Comparison of ENCODE assay signal across 19 mouse cellular contexts in the genomic region with DNA sequence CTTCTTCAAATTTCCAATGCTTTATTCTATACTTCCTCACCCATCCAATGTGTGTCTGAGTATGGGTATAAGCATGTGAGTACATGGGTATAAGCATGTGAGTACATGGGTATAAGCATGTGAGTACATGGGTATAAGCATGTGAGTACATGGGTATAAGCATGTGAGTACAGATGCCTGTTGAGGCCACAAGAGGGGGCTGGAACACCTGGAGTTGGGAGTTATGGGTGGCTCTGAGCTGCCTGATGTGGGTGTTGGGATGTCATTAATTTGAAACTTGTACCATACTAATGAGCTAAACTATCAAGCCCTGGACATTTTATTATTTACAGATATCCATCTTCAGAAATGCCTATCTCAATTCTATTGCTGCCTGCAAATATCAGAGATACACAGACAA.
DNase-seq lines count a peak whose midpoint lies in the region; ATAC-seq and TF ChIP-seq lines count a peak whose summit lies in the region.
"Had no signal": no experiment of that assay in that cellular context is flagged by ENCODE, and none has a peak within 500 bp of the region (broad histone marks: within the 10 kb centered on the region; RNA-seq: fewer than 3 reads in every experiment).

No protein-coding gene starts in this region.

- no peaks in the 10 kb centered on the region for H3K9me3 ChIP-seq in midbrain, postnatal 0 days (ENCODE audit: low read length)
- H3K9me3 ChIP-seq in midbrain, embryonic 15.5 days, result no peaks in the 10 kb centered on the region
- no peaks in the 10 kb centered on the region for H3K9me3 ChIP-seq in MEL (replicated peaks; ENCODE audit: insufficient read depth, low read length)
- H3K9me3 ChIP-seq: forebrain, embryonic 13.5 days; midbrain, embryonic 12.5 days had no signal

- no peak for TF ChIP-seq EP300 in MEL (IDR thresholded peaks at IDR 0.05; ENCODE audit: low read depth in 1 of 2, low read length in 2 of 2)

- TF ChIP-seq POLR2A in kidney, adult 2 months (IDR thresholded peaks at IDR 0.05; ENCODE audit: low read depth, low read length), result no peak
- no peak for TF ChIP-seq POLR2A in MEL (IDR thresholded peaks at IDR 0.05; ENCODE audit: control insufficient read depth in 1 of 2, insufficient read depth in 1 of 2, low read depth in 1 of 2, low read length in 2 of 2, poor library complexity in 1 of 2)

- H3K79me2 ChIP-seq in MEL (ENCODE audit: control insufficient read depth, insufficient read depth, low read length, poor library complexity), result no peaks in the 10 kb centered on the region

- peak; percentile 14 for TF ChIP-seq RAD21 in MEL (IDR thresholded peaks at IDR 0.05; ENCODE audit: low read depth, low read length)

- H3K36me3 ChIP-seq in kidney, adult 2 months (ENCODE audit: control insufficient read depth, insufficient read depth, low read length), result no peaks in the 10 kb centered on the region
- no peaks in the 10 kb centered on the region for H3K36me3 ChIP-seq in midbrain, postnatal 0 days (ENCODE audit: insufficient read depth, low read length)
- H3K36me3 ChIP-seq in midbrain, embryonic 15.5 days (replicated peaks), result no peaks in the 10 kb centered on the region
- H3K36me3 ChIP-seq in MEL (ENCODE audit: control insufficient read depth in 1 of 2, insufficient read depth in 2 of 2, low read length in 2 of 2), result no peaks in the 10 kb centered on the region
- H3K36me3 ChIP-seq: midbrain, embryonic 12.5 days had no signal

- no peak for DNase-seq in kidney, adult 2 months
- no peak for DNase-seq in kidney, postnatal 14 days
- DNase-seq in midbrain, postnatal 0 days (ENCODE audit: low spot score), result no peak
- peak; percentile 20 for DNase-seq in MEL (ENCODE audit: low read depth, low spot score)
- DNase-seq in gastrocnemius, adult 18-20 months (ENCODE audit: low spot score), result no peak
- DNase-seq: adrenal gland, adult 2 months; cerebellum, postnatal 14 days; heart, postnatal 4 days; kidney, adult 8-10 months; layer of hippocampus, postnatal 36 days; retina, postnatal 1 day; thymus, adult 2 months had no signal

- H3K27me3 ChIP-seq in kidney, adult 2 months (replicated peaks; ENCODE audit: control insufficient read depth, insufficient read depth, low read length), result no peaks in the 10 kb centered on the region
- H3K27me3 ChIP-seq in midbrain, postnatal 0 days (ENCODE audit: insufficient read depth, low read length), result no peaks in the 10 kb centered on the region
- H3K27me3 ChIP-seq in midbrain, embryonic 15.5 days (replicated peaks), result no peaks in the 10 kb centered on the region
- H3K27me3 ChIP-seq in MEL (ENCODE audit: control insufficient read depth in 1 of 2, insufficient read depth in 2 of 2, low read length in 2 of 2), result no peaks in the 10 kb centered on the region; a peak in 1 of 4 replicates
- H3K27me3 ChIP-seq: forebrain, embryonic 13.5 days; midbrain, embryonic 12.5 days had no signal

- H3K4me2 ChIP-seq in midbrain, postnatal 0 days (ENCODE audit: low read depth, low read length, poor library complexity, severe bottlenecking), result no peak overlapping the region
- no peak overlapping the region for H3K4me2 ChIP-seq in midbrain, embryonic 15.5 days
- H3K4me2 ChIP-seq: forebrain, embryonic 13.5 days; midbrain, embryonic 12.5 days had no signal

- no peak for ATAC-seq in midbrain, postnatal 0 days (ENCODE audit: low FRiP score)
- no peak for ATAC-seq in midbrain, embryonic 15.5 days (replicated peaks)
- peak; percentile 76; the same call in 1 of the 2 replicates for ATAC-seq in neutrophil, adult 5-6 weeks (ENCODE audit: extremely low read depth, insufficient number of reproducible peaks, low FRiP score, poor library complexity, severe bottlenecking)
- ATAC-seq in activated CD4-positive, CD25-positive, alpha-beta regulatory T cell, adult 4 months, result no peak
- ATAC-seq: forebrain, embryonic 13.5 days; hindbrain, postnatal 0 days had no signal

- no peak overlapping the region for H3K27ac ChIP-seq in kidney, adult 2 months (ENCODE audit: insufficient read depth, low read depth, low read length)
- no peak overlapping the region for H3K27ac ChIP-seq in midbrain, postnatal 0 days (ENCODE audit: low read depth, low read length)
- no peak overlapping the region for H3K27ac ChIP-seq in midbrain, embryonic 15.5 days
- H3K27ac ChIP-seq in MEL (ENCODE audit: control insufficient read depth, low read depth, low read length), result no peak overlapping the region
- H3K27ac ChIP-seq: forebrain, embryonic 13.5 days; hindbrain, postnatal 0 days; midbrain, embryonic 12.5 days had no signal

- peak; percentile 31; the same call in 1 of the 2 replicates for TF ChIP-seq CTCF in kidney, adult 2 months (conservative IDR thresholded peaks at IDR 0.05; ENCODE audit: insufficient read depth, insufficient read length, low read depth, low read length)
- TF ChIP-seq CTCF in midbrain, postnatal 0 days (IDR thresholded peaks at IDR 0.05), result 0 out of 2 replicates have a peak, but pooled peaks have one; percentile 15
- TF ChIP-seq CTCF in MEL (IDR thresholded peaks at IDR 0.05 in 2 of 3, conservative IDR thresholded peaks at IDR 0.05 in 1 of 3; ENCODE audit: control insufficient read depth in 1 of 3, insufficient read depth in 1 of 3, low read depth in 2 of 3, low read length in 3 of 3, poor library complexity in 1 of 3, severe bottlenecking in 1 of 3), result peak in 2 of 3 experiments; percentile 22 to 26; a peak in 3 of 6 replicates

- H3K4me1 ChIP-seq in kidney, adult 2 months (ENCODE audit: control insufficient read depth, insufficient read depth, low read length), result no peaks in the 10 kb centered on the region
- no peaks in the 10 kb centered on the region for H3K4me1 ChIP-seq in midbrain, postnatal 0 days (ENCODE audit: insufficient read depth, low read length)
- no peaks in the 10 kb centered on the region for H3K4me1 ChIP-seq in midbrain, embryonic 15.5 days
- H3K4me1 ChIP-seq in MEL (ENCODE audit: control insufficient read depth in 1 of 2, insufficient read depth in 2 of 2, low read length in 2 of 2), result no peaks in the 10 kb centered on the region; a peak in 1 of 4 replicates

- H3K9ac ChIP-seq in midbrain, postnatal 0 days (replicated peaks; ENCODE audit: low read length, poor library complexity, severe bottlenecking), result no peak overlapping the region
- no peak overlapping the region for H3K9ac ChIP-seq in midbrain, embryonic 15.5 days
- H3K9ac ChIP-seq in MEL (ENCODE audit: control insufficient read depth, low read depth, low read length, poor library complexity, severe bottlenecking), result no peak overlapping the region
- H3K9ac ChIP-seq: forebrain, embryonic 13.5 days; midbrain, embryonic 12.5 days had no signal

- H3K4me3 ChIP-seq in kidney, adult 2 months (ENCODE audit: insufficient read depth, low read depth, low read length), result no peak overlapping the region
- H3K4me3 ChIP-seq in midbrain, postnatal 0 days (ENCODE audit: low read depth, low read length), result no peak overlapping the region
- H3K4me3 ChIP-seq in midbrain, embryonic 15.5 days, result no peak overlapping the region
- no peak overlapping the region for H3K4me3 ChIP-seq in MEL (ENCODE audit: control insufficient read depth in 1 of 2, insufficient read depth in 1 of 2, low read depth in 2 of 2, low read length in 2 of 2)
- H3K4me3 ChIP-seq: forebrain, embryonic 13.5 days; midbrain, embryonic 12.5 days; myocyte had no signal

TF ChIP-seq in MEL, 35 proteins besides CTCF, POLR2A, EP300 and RAD21:
- TF ChIP-seq SMC3 (IDR thresholded peaks at IDR 0.05; ENCODE audit: low read depth, low read length) (peak; percentile 29), ZC3H11A (IDR thresholded peaks at IDR 0.05; ENCODE audit: low read depth, low read length) (no peak)
